Mouse (Mus musculus) left cerebral cortex, adult 2 months (tissue): ENCODE results near the gene Smyd3. TPM values are rescaled to one million over a fixed set of nuclear protein-coding genes. Genes with fewer than 3 reads are reported as not detected.

Source experiments
- DNase-seq, 2 experiments: peaks; one replicate each; pipeline ENCODE4 v3.0.0; 2021 to 2022; ENCODE audit warnings: low spot score in 2 of 2, mixed read lengths in 1 of 2; ENCODE audit errors: extremely low spot score in 1 of 2
- H3K27ac ChIP-seq: fragments of 200-600 bp; 2 replicates; pipeline ENCODE4 v1.8.1; 2022
- H3K4me3 ChIP-seq: fragments of 200-600 bp; 2 replicates; pipeline ENCODE4 v1.8.1; 2022
- CTCF ChIP-seq: fragments of 200-600 bp; IDR thresholded peaks from 2 replicates; pipeline ENCODE4 v1.8.1; 2022; ENCODE audit warnings: antibody characterized with exemption, mild to moderate bottlenecking, moderate library complexity
- intact Hi-C: fragments of 180-260 bp; cut with DNase I; formaldehyde crosslinking; loops from one replicate; pipeline ENCODE4 v1.15.1; 2025
- total RNA-seq, 2 experiments: library from RNA; stranded (reverse); gene quantifications; 2 replicates each; pipeline ENCODE4 v1.2.3; 2021

Gene Smyd3
- total RNA-seq, 2 experiments from 2014 or later = 25.0 to 25.6 TPM

DNA sequence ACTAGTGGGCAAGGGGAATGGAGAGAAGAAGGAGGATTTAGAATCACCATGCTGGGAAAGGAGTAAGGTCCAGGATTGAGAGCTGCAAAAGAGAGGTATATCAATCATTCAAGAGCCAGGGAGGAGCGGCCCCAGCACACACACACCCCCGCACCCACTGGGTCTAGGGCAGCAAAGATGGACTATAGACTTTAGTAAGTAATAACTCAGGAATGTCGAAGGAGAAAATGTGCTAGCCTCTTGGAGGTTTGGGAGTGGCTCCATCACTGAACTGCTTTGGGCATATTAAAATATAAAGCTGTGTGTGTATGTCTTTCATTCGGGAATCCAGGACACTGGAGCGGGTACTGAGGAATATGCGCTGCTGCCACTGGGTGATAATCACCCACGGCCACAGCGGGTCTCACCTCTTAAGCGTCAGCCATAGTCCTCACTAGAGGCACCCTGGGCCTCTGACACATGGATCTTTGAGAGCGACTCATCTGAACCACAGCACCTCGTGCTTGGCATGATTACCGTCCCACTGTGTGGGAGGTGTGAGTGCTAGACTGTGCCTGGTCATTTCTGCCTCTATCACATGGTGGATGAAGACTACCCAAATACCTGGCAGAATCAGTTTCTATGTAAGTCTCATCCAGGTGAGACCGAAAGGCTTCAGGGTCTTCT lies 469.8 kb downstream of the Smyd3 start:
- H3K27ac ChIP-seq = no peak overlapping the region
- intact Hi-C loops = no loop called here
- DNase-seq = no peak
- no peak overlapping the region for H3K4me3 ChIP-seq
- TF ChIP-seq CTCF = no peak

DNA sequence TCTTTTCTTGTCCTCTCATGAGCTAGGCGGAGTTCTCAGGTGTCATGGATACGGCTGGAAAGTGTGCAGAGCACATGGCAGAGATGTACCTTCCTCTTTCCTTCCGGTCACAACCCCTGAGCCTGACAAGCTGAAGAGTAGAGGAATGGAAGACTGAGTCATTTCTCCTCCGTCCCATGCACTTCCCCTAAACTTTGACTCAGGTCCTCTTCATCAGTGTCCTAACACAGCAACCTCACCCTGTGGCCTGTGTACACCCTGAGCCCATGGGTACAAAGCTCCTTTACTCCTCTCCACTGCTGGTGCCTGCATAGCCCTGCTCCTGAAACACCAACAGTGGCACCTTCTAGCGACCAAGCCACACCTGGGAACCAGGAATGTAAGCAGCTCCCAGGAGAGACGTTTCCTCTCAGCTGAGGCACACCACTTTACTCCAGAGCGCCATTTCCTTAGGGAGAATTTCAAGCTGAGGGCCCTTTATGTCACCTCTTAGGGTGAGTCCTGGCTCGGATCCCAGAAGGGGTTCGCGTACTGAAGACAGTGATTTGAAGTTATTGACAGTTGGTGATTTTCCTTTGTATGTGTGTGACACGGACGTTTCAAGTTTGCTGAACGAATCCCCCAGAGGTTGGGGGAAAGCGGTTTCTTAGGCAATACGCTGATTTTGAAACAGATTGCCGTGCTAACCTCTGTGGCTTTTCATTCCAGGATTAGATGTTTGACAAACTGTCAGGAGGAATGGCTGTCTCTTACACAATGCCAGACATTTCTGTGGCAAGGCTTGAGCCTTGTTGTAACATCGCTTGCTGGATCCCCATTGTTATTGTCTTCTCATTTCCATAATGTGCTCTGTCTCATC lies 471.8 kb downstream of the Smyd3 start:
- no peak overlapping the region for H3K4me3 ChIP-seq
- intact Hi-C loops = no loop called here
- TF ChIP-seq CTCF = no peak

DNA sequence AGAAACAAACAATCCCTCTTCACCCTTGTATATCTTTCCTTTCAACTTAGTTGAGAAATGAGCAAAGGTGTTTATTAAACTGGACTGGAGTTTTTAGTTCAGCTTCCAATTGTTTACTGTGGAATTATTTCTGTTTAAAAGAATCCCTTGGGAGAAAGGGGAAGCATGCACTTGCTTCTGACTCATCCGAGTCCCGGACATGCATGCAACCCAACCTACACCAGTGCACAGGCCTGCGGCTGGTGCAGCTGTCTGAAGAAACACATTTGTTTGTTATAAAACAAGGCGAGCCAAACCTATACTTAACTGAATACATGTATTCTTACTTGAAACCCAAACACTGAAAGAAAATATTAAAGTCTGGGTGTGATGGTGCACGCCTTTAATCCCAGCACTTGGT lies 473.7 kb downstream of the Smyd3 start:
- TF ChIP-seq CTCF = no peak
- intact Hi-C loops = no loop called here
- Histone ChIP-seq H3K4me3 (no peak overlapping the region), H3K27ac (no peak overlapping the region)
- no peak for DNase-seq

More for the DNA sequence above, 471.8 kb downstream of the Smyd3 start:
- no peak for DNase-seq
- no peak overlapping the region for H3K27ac ChIP-seq

DNA sequence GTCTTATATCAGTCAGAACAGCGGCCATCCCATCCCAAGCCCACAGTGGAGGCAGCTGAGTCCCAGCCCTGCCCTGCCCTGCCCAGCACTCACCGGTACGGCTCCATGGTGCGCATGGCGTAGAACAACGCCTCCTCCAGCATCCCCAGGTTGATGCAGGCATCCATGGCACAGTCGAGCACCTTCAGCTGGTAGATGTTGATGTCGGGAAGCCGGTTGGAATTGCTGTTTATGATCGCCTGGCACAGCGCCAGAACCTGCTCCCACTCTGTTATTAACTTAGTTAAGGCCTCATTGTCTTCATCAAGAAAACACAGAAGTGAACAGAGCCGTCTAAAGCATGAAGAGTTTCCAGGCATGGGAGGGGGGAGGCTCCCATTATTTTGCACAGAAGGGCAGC lies 474.2 kb downstream of the Smyd3 start:
- intact Hi-C loops = no loop called here
- Histone ChIP-seq H3K27ac (no peak overlapping the region), H3K4me3 (no peak overlapping the region)
- no peak for DNase-seq
- TF ChIP-seq CTCF = no peak

DNA sequence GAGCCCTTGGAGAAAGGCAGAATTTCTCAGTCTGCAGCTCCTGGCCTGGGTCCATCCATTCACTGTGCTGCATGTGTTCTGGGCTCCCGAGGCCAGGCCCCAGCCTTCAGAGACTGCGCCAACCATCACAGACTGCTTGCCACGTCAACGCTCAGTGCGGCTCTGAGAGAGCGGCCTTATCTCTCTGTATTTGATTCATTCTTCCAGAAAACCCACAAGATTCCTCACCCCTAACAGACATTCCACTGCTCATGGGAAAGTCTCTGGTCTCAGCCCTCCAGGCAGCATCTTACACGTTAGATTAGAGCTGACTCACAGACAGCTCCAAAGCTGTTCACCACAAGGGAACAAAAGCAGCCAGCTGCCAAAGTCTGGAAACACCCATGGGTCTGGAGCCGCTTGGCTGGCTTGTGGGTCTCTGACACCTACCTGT lies 475.9 kb downstream of the Smyd3 start:
- no peak overlapping the region for H3K27ac ChIP-seq
- TF ChIP-seq CTCF = no peak
- H3K4me3 ChIP-seq = no peak overlapping the region
- intact Hi-C loops = no loop called here
- peak in 1 of 2 experiments; percentile 23 for DNase-seq

DNA sequence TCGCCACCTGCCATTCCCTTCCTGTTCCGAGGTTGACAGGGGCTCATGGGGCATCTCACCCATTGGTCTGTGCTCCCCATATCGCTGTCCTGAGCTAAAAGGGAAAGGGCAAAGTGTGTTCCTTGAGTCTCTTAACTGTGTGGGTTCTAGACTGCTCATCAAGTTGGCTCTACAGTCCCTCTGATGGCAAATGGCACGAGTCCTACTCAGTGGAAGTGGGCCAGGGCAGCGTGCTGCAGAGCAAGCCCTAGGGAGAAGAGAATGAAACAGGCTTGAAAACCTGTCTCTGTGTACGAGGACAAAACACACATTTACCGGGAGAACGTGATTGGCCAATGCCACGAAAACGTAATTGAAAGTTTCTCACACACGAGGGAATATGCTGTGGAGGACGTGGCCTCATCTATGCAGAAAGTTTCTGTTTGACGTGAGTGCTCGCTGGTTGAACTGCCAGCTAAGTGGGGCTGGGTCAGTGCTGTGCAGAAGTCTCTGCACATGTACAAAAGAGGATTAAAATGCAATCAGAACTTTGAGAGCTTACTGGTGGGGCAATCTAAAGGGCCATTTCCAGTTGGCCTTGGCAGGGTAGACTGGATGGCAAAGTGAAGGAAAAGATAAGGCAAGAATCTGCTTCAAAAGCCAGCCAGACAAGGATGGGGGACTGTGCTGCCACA lies 476.5 kb downstream of the Smyd3 start:
- TF ChIP-seq CTCF = no peak
- no peak for DNase-seq
- Histone ChIP-seq H3K4me3 (no peak overlapping the region), H3K27ac (no peak overlapping the region)
- intact Hi-C loops = no loop called here

DNA sequence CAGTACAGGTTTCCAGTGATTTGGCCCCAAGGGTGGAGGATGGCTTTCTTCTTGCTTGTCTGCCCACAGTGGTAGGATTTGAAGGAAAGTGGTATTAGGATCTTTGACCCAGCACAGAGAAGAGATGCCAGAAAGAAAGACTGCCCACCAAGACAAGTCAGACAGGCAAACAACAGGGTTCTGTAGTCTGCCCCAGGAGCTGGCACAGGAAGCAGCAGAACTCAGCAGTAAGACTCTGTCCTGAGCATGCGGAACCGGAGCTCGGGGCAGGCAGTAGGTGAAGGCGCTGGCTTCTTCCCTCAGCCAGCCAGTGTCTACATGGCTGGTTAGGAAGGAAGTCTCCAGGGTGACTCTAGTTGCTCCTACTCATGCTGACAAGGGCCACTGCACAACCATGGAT lies 479.0 kb downstream of the Smyd3 start:
- intact Hi-C loops = no loop called here
- no peak for DNase-seq
- no peak for TF ChIP-seq CTCF
- no peak overlapping the region for H3K4me3 ChIP-seq
- no peak overlapping the region for H3K27ac ChIP-seq

DNA sequence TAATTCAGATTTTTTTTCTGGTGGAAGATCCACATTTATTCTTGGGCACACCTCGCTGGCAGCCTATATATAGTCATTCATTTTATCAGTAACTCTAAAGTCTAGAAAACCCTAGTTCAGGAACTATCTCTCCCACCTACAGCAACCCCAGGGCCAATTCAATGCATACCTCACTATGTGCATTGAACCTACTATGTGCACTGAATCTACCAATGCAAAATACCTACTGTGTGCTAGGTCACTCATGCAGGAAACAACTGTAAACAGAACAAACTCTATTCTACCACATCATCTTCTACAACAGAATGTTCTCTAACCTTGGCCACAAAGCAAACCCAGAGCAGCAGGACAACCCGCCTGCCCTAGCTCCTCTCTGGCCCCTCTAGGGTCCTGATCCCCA lies 484.9 kb downstream of the Smyd3 start:
- no peak for TF ChIP-seq CTCF
- no peak overlapping the region for H3K4me3 ChIP-seq
- no peak overlapping the region for H3K27ac ChIP-seq
- intact Hi-C loops = no loop called here
- DNase-seq = no peak

DNA sequence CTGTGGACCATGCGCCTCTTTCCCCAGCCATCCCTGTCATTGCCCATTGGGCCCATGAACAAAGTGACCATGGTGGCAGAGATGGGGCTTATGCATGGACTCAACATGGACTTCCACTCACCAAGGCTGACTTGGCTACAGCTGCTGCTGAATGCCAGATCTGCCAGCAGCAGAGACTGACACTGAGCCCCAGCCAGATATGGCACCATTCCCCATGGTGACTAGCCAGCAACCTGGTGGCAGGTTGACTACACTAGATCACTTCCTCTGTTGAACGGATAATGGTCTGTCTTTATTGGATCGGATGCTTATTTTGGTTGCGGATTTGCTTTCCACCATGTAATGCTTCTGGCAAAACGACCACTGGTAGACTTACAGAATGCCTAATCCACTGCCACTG lies 486.3 kb downstream of the Smyd3 start:
- intact Hi-C loops = no loop called here
- Histone ChIP-seq H3K27ac (no peak overlapping the region), H3K4me3 (no peak overlapping the region)
- TF ChIP-seq CTCF = no peak
- DNase-seq = no peak

DNA sequence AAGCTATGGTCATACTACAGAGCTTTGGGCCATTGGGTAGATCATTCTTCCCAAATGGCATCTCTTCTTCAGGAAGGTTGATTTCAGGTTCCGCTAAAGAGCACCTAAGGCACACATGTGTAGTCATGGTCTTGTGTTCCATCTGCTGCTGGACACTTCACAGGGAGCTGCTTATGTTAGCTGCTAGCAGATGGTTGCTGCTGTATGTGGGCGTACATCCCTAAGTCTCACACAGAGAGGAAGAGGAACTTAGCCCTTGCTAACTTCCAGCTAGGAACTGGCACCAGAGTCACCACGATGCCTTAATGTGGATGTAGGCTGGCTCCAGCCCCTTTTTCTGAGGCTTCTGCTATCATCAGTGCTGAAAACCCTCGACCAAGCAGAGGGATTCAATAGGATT lies 491.2 kb downstream of the Smyd3 start:
- no peak overlapping the region for H3K4me3 ChIP-seq
- intact Hi-C loops = no loop called here
- TF ChIP-seq CTCF = no peak
- H3K27ac ChIP-seq = no peak overlapping the region
- DNase-seq = peak in 1 of 2 experiments; percentile 32

DNA sequence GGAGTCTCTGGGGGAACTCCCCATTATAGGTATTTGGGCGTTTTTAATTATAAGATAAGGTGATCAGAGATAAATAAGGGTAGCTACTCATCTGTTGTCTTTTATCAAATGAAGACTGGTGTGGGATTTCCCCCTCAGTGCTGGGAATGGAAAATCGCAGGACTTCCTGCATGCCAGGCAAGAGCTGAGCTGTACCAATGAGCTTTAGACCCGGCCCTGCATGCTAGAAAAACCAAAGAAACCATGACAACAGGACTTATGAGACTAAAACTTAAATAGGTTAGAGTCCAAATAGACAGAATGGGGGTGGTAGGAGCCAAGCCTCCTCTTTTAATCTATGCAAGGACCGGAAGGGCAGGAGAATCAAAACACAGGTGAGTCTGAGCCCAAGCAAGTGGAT lies 492.7 kb downstream of the Smyd3 start:
- intact Hi-C loops = no loop called here
- H3K27ac ChIP-seq = no peak overlapping the region
- no peak overlapping the region for H3K4me3 ChIP-seq
- no peak for TF ChIP-seq CTCF
- DNase-seq = no peak

DNA sequence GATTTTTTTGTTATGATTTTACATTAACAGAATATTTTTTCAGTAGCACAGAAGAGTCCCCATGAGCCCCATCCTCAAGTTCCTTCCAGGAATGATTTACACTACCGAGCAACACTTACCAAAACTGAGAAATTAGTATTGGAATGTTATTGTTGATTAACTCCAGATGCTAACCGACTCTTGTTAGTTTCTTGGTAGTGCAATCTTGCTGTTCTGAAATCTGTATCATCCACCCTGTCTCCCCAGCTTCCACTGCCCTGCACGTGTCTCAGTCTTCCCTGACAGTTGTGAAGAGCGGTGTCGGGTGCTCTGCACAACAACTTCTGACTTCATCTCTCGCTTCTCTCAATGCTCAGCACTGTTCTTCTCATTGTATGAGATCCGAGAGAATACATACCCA lies 494.4 kb downstream of the Smyd3 start:
- DNase-seq = no peak
- TF ChIP-seq CTCF = no peak
- Histone ChIP-seq H3K27ac (no peak overlapping the region), H3K4me3 (no peak overlapping the region)
- intact Hi-C loops = no loop called here
